Mouse (Mus musculus) kidney, postnatal 36 days (tissue): ENCODE results near the gene Tbc1d13.
"Not testable (repeated sequence)": the region's sequence is repeated elsewhere in the genome, so short reads cannot be mapped to it uniquely, and the experiment has no call there.

ENCODE experiments used
- DNase-seq, 2 experiments: peaks; one replicate each; pipeline ENCODE4 v3.0.0; 2021 to 2022; ENCODE audit warnings: mixed read lengths in 2 of 2

Gene Tbc1d13

DNA sequence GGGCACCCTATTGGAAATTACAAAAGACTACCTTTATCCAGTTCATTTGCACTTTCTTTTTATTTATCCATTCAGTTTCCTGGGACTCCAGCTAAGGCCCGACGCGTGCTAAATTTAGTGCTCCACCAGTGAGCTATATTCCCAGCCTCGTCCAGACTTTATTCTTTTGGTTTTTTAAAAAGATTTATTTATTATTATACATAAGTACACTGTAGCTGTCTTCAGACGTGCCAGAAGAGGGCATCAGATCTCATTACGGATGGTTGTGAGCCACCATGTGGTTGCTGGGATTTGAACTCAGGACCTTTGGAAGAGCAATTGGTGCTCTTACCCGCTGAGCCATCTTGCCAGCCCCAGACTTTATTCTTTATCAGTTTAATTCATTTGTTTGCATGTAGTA is 45.2 kb downstream of the Tbc1d13 start:
- DNase-seq, result not testable (repeated sequence)

DNA sequence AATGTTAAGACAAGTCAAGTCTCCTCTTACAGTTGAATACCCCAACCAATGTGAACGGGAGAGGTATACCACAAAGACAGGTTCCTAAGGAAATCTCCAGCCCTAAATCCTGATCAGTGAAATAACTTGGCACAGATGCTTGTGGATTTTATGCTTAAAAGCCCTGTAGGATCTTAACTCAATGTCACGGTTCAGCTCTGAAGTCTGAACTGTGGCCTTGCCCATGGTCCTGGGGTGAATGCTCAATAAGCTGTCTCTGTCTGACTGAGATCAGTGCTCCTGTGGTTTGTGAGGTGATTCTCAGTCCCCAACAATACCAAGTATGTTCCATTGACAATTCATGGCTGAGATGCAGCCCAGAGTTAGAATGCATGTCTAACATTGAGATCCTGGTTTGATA is 48.9 kb downstream of the Tbc1d13 start:
- no peak for DNase-seq

DNA sequence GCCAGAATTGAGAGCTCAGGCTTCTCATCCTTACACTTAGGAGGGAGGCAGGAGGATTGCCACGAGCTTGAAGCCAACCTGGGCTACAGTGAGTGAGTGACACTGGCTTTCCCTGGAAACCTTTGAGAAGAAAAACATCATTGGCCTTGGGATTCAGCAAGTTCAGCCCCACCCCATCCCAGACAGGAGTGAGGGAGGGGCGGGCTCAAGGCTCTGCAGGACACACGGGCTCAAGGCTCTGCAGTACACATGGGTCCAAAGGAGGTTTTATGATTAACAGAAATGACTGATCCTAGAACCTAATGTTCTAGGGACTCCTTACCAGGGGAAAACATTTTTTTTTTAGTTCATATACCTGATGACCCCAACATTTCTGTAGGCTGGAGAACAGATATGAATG is 50.2 kb downstream of the Tbc1d13 start:
- peak; percentile 77 to 87 for DNase-seq

DNA sequence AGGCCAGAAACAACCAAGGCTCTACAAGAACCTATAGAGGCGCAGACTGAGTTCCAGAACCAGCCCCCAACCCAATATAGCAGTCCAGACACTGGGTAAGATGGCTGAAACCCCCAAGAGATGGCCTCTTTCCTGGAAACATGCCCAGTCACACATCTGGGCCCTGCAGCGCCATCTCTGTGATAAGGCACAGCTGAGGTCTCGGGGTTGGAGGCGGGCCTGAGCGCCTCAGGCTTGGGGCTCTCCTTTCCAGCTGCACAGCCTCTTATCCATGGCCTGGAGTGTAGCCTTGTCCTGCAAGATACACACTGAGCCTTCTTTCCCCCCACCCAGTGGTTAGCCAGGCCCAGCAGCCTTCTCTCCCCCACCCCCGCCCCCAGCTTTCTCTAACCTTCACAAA is 51.7 kb downstream of the Tbc1d13 start:
- no peak for DNase-seq

DNA sequence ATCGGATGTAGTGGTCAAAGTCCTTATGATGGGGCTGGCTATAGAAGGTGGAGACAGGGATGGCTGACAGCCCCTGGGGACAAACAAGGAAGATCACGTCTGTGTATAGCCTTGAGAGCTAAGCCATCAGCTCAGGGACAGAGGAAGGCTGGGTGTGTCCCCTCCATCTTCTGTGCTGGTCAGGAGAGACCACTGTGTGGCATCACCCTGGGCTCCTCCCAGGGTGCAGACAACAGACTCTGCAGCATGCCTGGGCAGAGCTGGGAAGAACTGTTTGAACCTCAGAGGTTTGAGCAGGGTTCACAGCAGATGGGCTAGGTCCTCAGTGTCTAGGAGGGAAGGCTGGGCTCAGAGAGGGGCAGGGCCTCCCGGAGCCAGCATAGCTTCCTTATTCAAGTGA is 52.1 kb downstream of the Tbc1d13 start:
- no peak for DNase-seq

DNA sequence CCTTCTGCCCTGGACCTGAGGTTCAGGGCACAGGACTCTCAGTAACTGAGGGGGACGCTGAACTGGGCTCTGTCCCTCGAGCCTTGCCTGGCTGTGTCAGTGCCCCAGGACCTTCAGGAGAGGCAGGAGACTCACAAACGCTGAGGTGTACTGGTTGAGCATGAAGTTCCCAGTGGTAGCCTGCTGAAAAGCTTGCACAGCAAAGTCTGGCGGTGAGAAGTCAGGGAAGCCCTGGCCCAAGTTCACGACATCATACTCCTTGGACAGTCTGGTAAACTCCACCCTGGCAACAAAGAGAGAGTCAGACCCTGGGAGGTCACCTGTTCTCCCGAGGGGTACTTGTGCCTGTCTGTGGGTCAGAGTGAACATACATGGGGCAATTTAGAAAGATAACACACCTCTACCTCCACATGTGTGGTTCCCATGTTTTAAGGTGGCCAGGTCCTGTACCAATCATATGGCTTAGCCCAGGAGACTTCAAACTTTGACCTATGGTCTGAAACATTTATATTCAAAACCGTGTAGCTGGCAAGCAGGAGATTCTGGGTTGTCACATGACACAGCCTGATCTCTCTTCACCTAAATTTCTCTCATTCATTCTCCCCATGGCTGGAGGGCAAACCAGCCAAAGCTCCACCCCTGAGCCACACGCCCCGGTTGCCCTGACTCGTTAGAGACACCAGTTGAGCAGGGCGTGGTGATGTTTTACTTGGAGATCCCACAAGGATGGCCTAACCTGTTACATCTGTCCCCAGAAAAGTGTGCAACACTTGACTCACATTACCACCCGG is 58.4 kb downstream of the Tbc1d13 start:
- DNase-seq, result peak; percentile 62 to 75

DNA sequence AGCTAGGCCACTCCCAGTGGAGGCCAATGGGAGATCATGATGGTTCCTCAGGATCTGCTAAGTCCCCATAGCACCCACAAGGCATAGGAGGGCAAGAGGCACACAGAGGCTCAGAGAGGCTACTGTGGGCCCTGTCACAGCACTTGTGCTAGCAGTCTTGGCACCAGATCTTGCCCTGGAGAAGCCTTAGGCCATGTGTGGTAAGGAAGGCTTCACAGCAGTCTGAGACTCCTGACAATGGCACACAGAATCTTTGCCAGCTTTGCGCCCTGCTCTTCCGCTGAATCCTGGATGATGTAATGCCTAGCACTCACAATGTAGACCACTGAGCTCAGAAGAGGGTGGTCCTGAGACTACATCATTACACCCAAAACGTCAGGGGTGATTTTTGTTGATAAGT is 61.1 kb downstream of the Tbc1d13 start:
- DNase-seq, result no peak

DNA sequence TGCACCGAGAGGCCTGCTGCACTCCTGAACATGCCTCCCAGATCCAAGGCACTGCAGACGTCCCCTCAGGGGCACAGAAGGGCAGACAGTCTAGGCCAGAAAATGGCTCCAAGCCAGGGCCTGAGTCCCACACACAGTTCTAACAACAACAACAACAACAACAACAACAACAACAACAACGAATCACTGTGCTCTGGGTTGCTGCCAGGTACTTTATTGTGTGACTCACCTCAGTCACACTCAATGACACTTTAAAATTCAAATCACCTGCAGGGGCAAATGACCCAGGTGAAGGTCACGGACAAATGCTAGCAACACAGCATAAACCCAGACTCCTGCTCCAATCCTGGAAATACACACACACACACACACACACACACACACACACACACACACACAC is 64.5 kb downstream of the Tbc1d13 start:
- DNase-seq, result peak; percentile 61 to 62

DNA sequence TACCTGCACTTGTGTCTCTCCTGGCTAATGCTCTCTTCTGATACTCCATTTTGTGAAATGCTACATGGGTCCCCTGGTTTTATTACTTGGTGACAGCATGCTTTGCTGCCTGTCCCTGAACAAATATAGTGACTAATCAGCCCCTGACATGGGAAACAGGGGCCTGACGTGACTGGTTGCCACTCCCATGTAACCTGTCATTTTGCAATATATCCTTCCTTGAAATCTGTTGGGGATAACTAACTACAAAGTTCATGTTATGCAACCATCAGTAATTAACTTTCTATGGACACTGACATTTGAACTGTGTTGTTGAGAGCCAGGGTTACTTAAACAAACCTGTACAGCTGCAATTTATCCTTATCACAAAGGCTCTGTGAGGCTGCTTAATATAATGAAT is 66.4 kb downstream of the Tbc1d13 start:
- DNase-seq, result no peak

DNA sequence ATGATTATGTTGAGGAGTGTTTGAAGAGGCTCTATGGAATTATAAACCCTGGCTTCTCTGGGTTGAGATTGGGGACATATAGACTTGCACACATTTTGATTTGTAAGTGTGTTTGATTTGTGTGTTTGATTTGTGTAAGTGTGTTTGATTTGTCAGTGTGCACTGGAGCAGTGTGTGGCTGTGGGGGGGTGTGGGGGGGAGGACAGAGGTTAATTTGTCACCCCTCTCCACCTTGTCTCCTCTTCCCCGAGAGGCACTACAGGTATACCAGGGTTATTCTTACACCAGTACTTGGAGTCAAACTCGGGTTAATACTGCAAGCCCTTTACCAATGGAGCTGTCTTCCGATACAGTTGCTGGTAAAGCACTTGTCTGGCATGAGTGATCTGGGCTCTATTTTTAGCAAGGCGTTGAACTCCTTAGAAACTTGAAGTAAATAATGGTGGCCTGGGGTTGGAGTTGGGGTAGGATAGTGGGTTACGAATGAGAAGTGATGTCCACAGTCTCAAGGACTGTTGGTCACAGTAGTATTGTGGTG is 66.9 kb downstream of the Tbc1d13 start:
- peak; percentile 25 to 62 for DNase-seq
